Mouse (Mus musculus): Measurements from ENCODE around the gene Polr2e.

The Polr2e gene

DNA sequence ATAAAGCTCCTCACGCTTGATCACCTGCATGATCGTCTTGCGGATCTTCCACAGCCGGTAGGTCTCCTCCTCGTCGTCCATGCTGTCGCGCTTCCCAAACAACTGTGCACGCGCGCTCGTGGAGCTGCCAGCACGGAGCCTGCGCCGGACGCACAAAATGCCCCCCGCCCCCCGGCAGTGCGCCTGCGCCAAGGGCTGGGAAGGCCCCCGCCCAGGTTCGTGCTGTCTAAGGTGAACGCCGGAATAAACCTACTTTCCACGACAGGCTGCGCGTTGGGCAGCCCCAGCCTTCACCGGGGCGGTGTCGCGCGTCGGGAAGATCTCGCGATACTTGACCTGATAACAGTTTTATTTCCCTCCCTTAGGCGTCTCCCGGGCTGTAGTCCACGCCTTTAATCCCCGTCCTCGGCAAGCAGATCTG, at the start of gene Polr2e:
Gene Polr2e, minus strand, starts transcription at position 237 of the 421 bp plus-strand sequence.
- peak; percentile 97 to 98 for DNase-seq (ENCODE audit: low spot score in 2 of 2)

DNA sequence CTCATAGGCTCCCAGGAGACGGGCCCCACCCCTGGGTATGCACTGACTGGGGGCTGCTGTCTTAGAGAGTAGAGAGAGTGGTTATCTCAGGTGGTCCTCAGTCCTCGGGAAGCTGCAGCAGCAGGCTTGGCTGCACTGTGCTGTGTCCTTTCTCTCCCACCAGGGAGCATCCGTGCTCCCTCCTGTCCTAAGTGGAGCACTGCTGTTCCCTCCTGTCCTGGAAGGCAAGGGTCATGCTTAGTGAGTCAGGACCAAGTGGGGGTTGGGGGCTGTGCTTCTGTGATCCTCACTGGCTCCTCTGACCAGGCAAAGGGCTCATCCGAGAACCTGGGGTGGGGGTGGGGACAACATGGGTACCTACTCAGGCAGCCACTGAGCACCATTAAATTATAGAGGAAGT, 49.6 kb upstream of the Polr2e start:
- no peak for DNase-seq (ENCODE audit: low spot score in 2 of 2)

DNA sequence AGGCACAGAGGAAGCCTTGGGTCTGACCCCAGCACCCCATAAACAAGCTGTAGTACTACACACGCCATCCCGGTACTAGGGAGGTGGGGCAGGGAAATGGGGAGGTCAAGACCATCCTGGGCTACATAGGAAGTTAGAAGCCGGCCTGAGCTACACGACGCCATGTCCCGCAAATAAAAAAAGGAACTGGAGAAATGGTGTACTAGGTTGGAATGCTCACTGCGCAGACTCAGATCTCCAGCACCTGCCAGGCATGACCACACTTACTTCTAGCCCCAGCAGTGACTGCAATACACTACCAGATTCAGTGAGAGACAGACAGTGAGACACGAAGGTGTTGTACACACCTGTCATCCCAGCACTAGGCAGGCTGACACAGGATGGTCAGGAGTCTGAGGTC, 47.9 kb upstream of the Polr2e start:
- DNase-seq (ENCODE audit: low spot score in 2 of 2): no peak

DNA sequence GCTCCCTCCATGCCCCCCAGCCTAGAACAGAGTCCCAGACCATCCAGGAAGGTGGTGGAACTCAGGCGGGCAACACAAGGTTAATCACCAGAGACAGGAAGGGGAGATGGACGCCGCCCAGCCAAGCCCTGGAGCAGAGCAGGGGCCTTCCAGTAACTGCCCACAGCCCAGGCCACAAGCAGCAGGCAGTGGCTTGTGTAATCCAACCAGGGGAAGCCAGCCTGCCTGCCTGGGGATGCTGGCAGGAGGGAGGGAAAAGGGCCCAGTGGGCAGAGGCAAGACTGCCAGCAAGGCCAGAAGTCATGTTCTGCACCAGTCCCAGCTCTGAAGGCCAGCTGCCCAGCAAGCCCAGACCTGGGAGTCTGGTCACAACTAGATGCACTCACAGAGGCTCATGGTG, 47.3 kb upstream of the Polr2e start:
- DNase-seq (ENCODE audit: low spot score in 2 of 2): no peak

DNA sequence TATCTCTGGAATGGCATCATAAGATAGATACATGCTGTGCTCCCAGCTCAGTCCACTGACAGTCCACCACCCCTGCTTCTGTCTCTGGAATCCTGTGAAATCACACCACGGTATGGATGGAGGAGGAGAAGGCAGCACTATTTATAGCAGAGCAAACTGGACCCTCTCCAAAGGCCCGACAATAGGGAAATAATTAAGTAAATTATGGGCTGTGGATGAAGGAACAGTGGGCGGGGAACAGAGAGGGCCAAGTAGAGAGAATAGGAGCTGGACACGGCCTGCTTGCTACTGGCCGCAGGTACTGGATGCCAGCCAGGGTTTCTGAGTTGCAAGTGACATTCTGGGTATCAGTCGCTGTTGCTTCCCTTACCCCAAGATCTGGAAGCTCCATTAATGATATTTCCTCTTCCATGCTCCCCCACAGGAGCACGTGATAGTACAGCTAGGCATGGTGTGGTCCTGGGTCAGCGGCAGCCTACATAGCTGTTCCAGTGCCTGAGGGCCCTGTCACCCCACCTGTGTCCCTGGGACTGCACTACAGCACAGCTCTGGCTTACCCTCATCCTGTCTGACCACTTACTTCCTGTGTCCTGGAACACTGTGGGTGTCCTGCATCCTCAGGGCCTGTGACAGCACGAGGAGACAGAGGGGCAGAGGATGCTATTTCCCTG, 45.4 kb upstream of the Polr2e start:
- DNase-seq (ENCODE audit: low spot score in 2 of 2): no peak

DNA sequence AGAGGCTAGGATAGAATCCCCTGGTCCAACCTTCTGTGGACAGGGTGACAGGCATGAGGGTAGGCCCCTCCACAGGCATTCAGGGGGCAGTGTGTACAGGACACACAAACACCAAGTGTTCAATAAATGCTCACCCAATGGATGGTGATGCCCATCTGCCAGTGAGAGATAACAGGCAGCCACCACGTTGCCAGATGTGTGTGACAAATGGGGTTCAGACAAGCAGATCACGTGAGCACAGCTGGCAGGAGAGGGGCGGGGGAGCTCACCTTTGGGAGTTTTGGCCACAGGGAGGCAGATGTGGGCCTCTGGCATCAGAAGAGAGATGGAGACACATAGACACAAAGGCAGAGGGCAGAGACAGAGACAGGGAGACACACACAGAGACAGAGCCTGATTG, 41.5 kb upstream of the Polr2e start:
- DNase-seq (ENCODE audit: low spot score in 2 of 2): no peak

DNA sequence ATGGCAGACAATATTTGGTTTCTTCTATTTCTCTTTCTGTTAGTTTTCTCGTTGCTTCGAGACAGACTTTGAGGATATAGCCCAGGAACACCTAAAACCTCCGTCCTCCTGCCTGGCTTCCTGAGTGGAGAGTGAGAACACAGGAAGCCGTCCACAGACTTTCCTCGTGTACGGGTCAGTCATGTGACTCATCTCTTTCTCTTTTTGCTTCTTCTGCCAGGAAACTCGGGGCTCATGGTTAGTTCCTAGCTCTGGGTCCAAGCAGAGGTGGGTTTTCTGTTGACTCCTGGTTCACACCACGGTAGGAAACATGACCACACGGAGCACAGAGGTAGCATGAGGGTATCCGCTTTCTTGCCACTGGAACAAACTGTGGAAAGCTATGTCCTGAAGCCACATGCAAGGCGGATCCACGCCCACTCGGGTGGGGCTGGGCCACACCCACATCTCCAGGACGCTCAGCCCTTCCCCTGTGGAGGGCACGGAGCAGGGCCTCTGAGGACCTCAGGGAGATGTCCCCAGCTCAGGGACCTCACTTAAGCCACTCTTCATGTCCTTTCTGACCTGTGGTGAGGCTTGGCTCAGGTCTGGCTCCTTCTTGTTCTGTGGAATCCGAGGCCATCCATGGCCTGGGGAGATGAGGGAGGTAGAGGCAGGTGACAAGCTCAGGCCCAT, 40.9 kb upstream of the Polr2e start:
- DNase-seq (ENCODE audit: low spot score in 2 of 2): no peak

DNA sequence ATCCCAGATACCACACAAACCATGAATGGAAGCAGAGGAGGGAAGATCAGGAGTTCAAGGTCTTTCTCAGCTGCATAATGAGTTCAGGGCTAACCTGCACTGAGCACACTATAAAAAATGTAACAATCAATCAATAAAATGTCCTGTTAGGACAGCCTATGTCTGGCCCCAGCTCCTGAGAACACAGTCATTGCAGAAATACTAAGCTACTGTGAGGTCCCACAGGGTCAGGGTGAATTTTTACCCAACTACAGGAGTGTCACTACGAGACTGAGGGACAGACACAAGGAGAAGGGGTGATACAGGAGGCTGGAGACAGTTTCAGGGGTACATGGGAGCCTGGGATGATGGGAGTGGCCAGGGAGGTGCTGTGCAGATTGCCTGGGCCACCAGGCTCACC, 38.8 kb upstream of the Polr2e start:
- DNase-seq (ENCODE audit: low spot score in 2 of 2): no peak

DNA sequence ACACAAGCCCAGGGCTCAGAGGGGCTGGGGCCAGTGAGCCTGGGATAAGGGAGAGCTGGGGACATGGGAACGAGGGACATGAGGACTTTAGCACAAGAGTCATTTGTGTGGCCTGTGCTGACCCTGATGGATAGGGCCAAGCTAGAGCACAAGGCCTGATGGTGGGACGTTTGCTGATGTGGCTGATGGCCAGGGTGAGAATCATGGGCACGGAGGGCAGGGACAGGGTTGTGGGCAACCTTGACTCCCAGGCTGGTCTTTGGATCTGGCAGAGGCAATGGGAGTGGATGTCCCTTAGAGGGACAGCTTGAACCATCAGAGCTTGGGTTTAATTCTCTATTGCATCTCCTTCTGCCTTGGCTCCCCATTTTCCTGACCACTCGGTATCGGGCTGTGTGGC, 37.7 kb upstream of the Polr2e start:
- no peak for DNase-seq (ENCODE audit: low spot score in 2 of 2)

DNA sequence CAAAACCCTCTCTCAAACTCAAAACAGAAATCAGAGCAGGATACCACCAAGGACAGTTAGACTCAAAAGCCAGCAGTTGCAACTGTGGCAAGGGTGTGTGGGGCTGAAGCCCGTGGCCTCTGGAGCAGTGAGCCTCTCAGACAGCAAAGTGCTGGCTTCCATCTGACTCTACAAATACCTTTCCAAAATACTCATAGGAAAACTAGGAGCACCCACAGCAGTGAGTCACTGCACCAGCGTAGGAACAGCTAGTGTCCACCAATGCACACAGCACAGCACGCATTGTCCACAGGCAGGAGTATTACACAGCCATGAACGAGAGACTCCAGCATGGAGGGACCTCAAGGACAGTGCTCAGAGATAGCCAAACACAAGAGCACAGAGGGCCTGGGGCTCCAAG, 36.8 kb upstream of the Polr2e start:
- DNase-seq (ENCODE audit: low spot score in 2 of 2): no peak

DNA sequence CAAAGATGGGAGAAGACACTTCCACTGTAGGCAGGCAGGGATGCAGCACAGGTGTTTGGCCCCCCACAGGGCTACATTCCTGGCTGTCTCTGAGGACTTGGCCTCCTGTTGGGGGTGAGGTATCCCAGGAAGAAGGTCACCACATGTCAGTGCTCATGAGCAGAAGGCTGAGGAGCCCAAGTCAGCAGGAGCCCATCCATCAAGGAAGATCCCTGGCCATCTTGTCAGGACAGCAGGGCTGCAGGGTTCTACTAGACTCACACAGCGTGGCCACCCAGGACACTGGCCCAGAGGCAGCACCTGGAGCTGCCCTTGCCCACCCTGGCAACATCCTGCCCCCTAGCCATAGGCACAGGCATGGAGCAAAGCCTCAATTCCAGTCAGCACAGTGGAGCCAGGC, 36.3 kb upstream of the Polr2e start:
- DNase-seq (ENCODE audit: low spot score in 2 of 2): no peak

DNA sequence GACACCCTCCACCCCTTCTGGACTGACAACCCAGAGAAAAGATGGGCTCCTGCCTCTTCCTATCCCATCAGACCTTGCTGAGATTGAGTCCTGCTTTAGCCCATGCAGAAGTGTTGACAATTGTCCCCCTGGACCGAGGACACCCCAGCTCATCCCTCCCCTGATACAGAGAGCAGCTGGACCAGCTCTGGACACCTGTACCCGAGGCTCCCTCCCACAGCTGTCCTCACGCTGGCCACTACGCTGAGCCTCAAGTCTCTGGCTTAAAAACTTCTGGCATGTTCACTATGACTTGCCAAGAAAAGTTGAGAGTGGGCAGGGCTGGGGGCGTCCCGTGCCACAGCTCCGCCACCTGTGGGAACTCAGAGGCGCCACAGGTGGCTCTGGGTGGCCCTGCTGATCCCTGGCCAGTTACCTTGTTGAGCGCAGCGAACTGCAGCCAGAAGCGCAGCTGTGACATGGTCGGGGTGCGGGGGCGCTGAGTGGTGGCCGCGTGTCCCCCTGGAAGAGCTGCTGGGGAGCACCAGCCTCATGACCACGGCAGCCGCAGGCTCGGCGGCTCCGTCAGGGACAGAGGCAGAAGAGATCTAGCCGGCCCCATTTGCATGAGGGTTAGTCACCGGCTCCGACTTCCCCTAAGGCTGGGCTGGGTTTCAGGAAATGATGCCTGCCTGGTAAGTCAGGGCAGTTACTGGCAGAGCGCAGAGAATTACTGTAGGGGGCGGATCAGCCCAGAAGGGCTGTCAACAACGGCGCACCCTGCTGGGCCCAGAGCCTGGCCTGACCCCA, 35.4 kb upstream of the Polr2e start:
- DNase-seq (ENCODE audit: low spot score in 2 of 2): peak in 1 of 2 experiments; percentile 35

DNA sequence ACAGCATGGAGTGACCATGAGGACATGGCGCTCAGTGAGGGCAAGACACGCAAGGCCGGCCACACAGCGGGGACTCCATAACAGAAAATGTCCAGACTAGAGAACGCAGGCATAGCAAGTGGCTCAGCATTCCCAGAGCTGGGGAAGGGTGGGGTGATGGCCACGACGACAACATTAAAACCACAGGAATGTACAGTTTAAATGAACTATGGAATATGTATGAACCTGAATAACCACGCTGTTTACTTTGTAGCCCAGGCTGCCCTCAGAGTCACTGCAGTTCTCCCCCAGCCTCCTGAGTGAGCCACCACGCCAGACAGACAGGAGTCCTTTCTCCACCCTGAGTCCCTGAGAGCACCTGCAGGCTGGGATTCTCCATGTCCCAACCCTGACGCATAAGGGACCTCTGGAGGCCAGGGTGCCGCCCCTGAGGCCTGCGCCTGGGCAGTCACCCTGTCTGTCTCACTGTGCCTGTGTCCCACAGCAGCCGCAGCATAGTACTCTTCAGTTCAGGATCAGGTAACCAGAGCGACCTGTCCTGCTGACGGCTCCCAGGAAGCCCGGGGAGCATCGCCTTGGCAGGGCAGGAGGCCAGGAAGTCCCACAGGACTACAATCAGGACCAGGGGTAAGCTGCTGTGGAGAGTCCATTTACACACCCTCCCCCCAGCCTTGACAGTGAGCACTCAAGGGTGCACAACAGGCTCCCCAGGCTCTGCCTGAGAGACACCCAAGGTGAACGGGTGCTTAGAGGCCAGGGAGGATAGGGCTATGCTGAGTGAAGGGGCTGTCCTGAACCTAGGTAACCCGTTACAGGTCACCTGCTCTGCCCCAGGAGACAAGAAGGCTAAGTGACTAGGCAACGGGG, 33.3 kb upstream of the Polr2e start:
- DNase-seq (ENCODE audit: low spot score in 2 of 2): no peak

DNA sequence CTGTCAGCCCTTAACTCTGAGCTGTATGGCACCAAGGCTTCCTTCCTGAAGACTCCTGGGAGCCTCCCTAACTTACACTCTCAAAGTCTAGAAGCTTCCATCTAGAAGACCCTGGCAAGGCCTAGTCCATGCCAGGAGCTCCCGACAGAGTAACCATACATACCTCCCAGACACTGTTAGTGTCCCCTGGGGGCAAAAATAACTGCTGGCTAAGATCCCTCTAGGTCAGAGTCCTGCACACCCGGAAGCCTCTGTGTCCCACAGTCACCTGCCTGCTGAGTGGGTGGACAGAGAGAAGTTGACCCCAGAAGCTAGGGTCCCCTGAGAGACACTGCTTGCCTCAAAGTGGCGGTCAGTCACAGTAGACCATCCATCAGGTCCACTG, 31.9 kb upstream of the Polr2e start:
- no peak for DNase-seq (ENCODE audit: low spot score in 2 of 2)

DNA sequence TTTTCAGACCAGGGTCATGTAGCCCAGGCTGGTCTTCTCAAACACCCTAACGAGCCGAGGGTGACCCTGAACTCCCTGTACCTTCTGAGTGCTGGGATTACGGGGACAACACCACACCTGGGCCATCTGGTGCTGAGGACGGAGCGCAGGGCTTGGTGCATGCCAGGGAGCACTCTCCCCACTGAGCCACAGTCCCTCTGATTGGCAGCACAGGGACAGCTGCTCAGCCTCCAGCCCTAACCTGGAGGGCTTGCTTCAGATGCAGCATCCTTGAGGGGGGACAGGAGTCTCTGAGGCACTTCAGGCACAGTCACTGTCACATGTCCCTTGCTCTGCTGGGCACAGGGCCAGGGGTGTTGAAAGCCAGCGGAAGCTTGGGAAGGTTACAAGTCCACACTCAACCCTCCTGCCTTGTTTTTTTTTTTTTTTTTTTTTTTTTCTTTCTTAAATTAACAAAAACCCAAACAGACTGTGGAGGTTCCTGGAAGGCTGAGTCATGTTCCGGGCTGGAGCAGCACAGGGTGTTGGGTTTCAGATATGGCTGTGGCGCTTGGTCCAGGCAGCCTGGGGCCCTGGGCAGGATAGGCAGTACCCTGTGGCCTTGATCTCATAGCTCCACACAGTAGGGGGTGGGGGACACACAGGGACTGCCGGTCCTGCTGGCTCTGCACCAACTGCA, 31.4 kb upstream of the Polr2e start:
- DNase-seq (ENCODE audit: low spot score in 2 of 2): peak in 1 of 2 experiments; percentile 54

DNA sequence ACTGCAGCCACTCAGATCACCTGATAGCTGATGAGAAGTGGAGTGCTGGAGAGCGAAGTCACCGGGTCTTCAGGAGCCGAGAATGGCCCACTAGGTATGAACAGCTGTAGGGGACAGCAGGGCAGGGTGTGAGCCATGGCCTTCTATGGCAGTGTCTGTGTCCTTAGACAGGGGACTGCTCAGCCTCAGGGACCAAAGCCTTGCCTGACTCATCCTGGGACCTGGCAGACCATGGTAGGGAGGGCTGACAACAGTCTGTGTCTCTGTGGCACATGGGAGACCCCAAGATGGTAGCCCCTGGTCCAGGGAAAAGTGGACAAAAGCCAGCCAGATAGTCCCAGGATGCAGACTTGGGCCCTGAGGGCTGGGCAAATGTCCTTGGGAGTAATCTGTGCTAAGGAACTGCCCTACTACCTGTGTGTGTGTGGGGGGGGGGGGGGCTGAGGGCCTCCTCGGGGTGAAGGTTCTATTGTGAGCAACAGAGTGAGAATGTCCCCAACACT, 30.4 kb upstream of the Polr2e start:
- DNase-seq (ENCODE audit: low spot score in 2 of 2): no peak

DNA sequence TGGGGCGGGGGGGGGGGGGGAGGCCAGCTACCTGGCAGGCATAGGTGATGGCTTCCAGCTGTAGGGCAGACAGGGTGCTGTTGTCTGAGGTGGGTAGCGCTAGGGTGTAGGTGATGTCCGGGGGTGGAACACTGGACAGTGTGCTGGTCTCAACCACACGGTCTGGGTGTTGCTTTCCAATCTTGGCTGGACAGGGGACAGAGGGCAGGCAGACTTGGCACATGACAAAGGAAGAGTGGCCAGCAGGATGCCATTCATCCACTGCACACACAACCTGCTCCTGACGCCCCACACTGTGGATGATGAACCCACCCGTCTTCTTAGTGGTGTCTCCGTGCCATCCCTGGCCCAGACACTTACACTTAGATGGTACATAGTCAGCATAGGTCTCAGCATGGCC, 29.7 kb upstream of the Polr2e start:
- DNase-seq (ENCODE audit: low spot score in 2 of 2): no peak

DNA sequence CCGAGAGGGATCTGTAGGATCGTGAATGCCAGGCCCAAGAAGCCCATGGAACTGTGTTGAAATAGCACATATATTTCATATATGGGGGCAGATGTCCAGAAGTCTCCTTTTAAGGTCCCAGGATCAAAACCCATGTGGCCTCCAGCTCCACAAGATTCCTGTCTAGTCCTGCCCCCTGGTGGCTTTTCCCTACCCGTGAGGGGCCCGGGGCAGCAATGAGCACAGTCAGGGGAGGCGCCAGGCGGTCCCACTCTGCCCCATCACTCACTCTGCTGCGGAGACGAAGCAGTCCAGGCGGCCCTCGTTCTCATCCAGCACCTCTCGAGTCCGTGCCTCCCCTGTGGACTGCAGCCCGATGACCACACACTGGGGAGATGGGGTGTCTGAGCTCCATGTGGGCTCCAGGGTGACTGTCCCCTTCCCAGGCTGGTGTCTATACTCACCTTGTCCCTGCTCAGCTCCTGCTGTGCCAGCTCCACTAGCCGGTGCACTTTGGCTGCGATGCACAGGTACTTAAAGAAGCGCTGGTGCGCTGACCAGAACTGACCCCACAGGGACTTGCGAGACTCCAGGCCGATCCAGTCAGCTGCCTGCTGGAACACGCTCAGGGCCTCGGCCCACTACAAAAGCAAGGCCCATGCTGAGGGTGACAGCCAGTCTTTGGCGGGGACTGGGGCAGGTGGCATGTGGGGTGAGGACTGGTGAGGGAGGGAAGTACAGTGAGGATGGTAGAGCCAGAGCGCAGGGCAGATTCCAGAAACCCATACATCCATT, 24.5 kb upstream of the Polr2e start:
- DNase-seq (ENCODE audit: low spot score in 2 of 2): no peak

DNA sequence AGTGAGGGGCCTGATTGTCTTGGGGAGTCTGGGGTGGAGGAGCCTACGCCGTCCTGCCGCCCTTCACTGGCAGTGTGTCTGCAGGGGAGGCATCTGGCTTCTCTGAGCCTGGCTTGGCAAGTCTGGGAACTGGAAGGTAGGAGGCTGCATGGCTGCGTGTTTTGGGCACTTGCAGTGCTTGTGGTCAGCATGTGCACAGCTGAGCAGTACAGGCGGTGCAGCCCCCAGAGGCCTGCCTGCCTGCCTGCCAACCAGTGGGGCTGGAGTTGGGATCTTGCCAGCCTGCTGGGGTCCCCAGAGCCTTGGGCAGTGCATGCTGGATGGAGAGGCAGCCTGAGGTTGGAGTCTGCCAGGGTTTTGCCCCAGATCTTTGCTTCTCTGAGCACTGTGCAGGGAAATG, 23.5 kb upstream of the Polr2e start:
- no peak for DNase-seq (ENCODE audit: low spot score in 2 of 2)

DNA sequence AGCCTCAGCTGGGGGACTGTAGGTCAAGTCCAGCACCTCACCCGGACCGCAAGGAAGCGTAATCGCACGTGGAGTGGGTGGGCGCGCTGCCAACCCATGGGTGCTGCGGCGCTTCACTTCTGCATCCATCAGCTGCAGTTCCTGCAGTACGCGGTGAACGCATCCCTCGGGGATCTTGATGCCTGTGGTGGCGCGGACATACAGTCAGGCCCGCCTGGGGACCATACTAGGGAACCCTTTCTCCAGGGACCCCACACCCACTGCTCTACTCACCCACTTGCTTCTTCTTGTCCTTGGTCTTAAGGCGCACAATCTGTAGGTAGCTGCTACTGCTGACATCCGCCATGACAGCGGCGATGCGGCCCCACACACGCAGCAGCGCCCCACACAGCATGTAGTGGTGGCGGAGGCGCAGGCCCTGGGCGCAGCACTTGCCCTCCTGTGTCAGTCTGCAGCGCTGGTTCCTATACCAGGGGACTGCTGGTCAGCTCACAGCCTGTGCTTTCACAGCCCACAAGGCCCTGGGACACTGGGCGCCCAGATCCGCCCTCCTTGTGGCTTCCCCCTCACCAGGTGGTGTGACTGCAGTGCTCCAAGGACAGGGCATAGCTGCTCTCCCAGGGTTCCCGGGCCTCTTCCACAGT, 18.2 kb upstream of the Polr2e start:
- DNase-seq (ENCODE audit: low spot score in 2 of 2): no peak

Measured in frontal cortex, postnatal 10 days (tissue).